Mouse (Mus musculus) thymus, postnatal 4 days (tissue): ENCODE measurements at regions not wholly inside any gene's neighbourhood (a gene's known extent, or its start where the extent isn't known, plus 50 kb on each side); places are given as distances from the start of the nearest gene placed in this dataset.

Experiments used
- DNase-seq: peaks from one replicate; pipeline ENCODE4 v3.0.0; 2021

GRCm38 (mm10) chr6:60217840-60218239, 611.8 kb downstream of the Snca start:
- no peak for DNase-seq

GRCm38 (mm10) chr6:60201548-60201947, 628.1 kb downstream of the Snca start:
- peak; percentile 26 for DNase-seq
